ENCODE assay signal across 10 mouse cellular contexts in the genomic region with DNA sequence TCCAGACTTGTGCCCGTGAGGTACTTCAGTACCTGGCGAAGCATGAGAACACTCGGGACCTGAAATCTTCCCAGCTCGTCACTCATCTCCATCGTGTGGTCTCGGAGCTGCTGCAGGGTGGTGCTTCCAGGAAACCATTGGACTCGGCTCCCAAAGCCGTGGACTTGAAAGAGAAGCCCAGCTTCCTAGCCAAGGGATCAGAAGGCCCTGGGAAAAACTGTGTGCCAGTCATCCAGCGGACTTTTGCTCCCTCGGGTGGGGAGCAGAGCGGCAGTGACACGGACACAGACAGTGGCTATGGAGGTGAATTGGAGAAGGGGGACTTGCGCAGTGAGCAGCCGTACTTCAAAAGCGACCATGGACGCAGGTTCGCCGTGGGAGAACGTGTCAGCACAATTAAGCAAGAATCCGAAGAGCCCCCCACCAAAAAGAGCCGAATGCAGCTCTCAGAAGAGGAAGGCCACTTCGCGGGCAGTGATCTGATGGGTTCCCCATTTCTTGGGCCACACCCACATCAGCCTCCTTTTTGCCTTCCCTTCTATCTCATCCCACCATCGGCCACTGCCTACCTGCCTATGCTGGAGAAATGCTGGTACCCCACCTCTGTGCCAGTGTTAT. TPM values are rescaled to one million over a fixed set of nuclear protein-coding genes. Genes with fewer than 3 reads are reported as not detected.
DNase-seq lines count a peak whose midpoint lies in the region; ATAC-seq and TF ChIP-seq lines count a peak whose summit lies in the region.
"Had no signal": no experiment of that assay in that cellular context is flagged by ENCODE, and none has a peak within 500 bp of the region (broad histone marks: within the 10 kb centered on the region; RNA-seq: fewer than 3 reads in every experiment).

No protein-coding gene starts in this region.

- H3K4me1 ChIP-seq in heart, embryonic 16.5 days (ENCODE audit: control insufficient read depth, insufficient read depth, low read length), result peaks cover 39% of the 10 kb centered on the region
- H3K4me1 ChIP-seq in liver, adult 2 months (ENCODE audit: control insufficient read depth, insufficient read depth, low read length), result peaks cover 19% of the 10 kb centered on the region
- H3K4me1 ChIP-seq in heart, postnatal 0 days (ENCODE audit: control insufficient read depth, insufficient read depth), result peaks cover 42% of the 10 kb centered on the region
- H3K4me1 ChIP-seq in stomach, postnatal 0 days (replicated peaks; ENCODE audit: control insufficient read depth, insufficient read depth), result peaks cover 8% of the 10 kb centered on the region; the same call in 1 of the 2 replicates

- no peak overlapping the region for H3K27ac ChIP-seq in heart, embryonic 16.5 days (ENCODE audit: low read length)
- peak overlapping the region; percentile 22 for H3K27ac ChIP-seq in liver, adult 2 months (replicated peaks; ENCODE audit: insufficient read depth, low read depth, low read length)
- no peak overlapping the region for H3K27ac ChIP-seq in heart, postnatal 0 days (ENCODE audit: low read depth)
- no peak overlapping the region for H3K27ac ChIP-seq in stomach, postnatal 0 days (replicated peaks)
- H3K27ac ChIP-seq: liver, embryonic 13.5 days; midbrain, embryonic 13.5 days had no signal

- 0 out of 2 replicates have a peak overlapping the region, but pooled peaks have one; percentile 7 for H3K4me2 ChIP-seq in heart, embryonic 16.5 days (ENCODE audit: low read depth, low read length)
- H3K4me2 ChIP-seq in heart, postnatal 0 days (ENCODE audit: low read depth, low read length), result peak overlapping the region; percentile 26
- H3K4me2 ChIP-seq in stomach, postnatal 0 days (replicated peaks; ENCODE audit: low read depth), result peak overlapping the region; percentile 3
- H3K4me2 ChIP-seq: liver, embryonic 13.5 days; midbrain, embryonic 13.5 days had no signal

- no peak overlapping the region for H3K9ac ChIP-seq in heart, embryonic 16.5 days (ENCODE audit: low read length)
- H3K9ac ChIP-seq in liver, adult 2 months (ENCODE audit: low read depth, low read length), result peak overlapping the region; percentile 8
- H3K9ac ChIP-seq in heart, postnatal 0 days (replicated peaks; ENCODE audit: low read depth, low read length), result no peak overlapping the region
- H3K9ac ChIP-seq in stomach, postnatal 0 days (ENCODE audit: low read length), result 0 out of 2 replicates have a peak overlapping the region, but pooled peaks have one; percentile 23
- H3K9ac ChIP-seq: liver, embryonic 13.5 days; midbrain, embryonic 13.5 days had no signal

- 84% methylated on average over 24 of the region's 24 CpGs for WGBS in heart, embryonic 16.5 days
- WGBS in liver, adult 2 months, result 53% methylated on average over 24 of the region's 24 CpGs
- WGBS in heart, postnatal 0 days, result 81% methylated on average over 24 of the region's 24 CpGs
- 86% methylated on average over 24 of the region's 24 CpGs for WGBS in stomach, postnatal 0 days

- no peak for TF ChIP-seq EP300 in heart, postnatal 0 days (IDR thresholded peaks at IDR 0.05; ENCODE audit: low read depth)
- TF ChIP-seq EP300 in stomach, postnatal 0 days (optimal IDR thresholded peaks at IDR 0.05), result no peak

- no peaks in the 10 kb centered on the region; the same call in 1 of the 2 replicates for H3K79me2 ChIP-seq in liver, adult 2 months (ENCODE audit: control insufficient read depth, insufficient read depth, low read length)

- H3K9me3 ChIP-seq in heart, embryonic 16.5 days (replicated peaks; ENCODE audit: control insufficient read depth, low read length), result no peaks in the 10 kb centered on the region
- no peaks in the 10 kb centered on the region for H3K9me3 ChIP-seq in heart, postnatal 0 days (replicated peaks; ENCODE audit: control insufficient read depth, low read length)
- H3K9me3 ChIP-seq in stomach, postnatal 0 days (ENCODE audit: control insufficient read depth, low read length), result no peaks in the 10 kb centered on the region
- H3K9me3 ChIP-seq: liver, embryonic 13.5 days; midbrain, embryonic 13.5 days had no signal

- no peak overlapping the region for H3K4me3 ChIP-seq in heart, embryonic 16.5 days (ENCODE audit: low read length)
- H3K4me3 ChIP-seq in liver, adult 2 months (ENCODE audit: insufficient read depth, low read depth, low read length), result peak overlapping the region; percentile 11; the same call in 1 of the 2 replicates
- no peak overlapping the region for H3K4me3 ChIP-seq in heart, postnatal 0 days (ENCODE audit: low read depth, low read length)
- H3K4me3 ChIP-seq in stomach, postnatal 0 days (ENCODE audit: low read depth, low read length), result no peak overlapping the region
- H3K4me3 ChIP-seq: liver, embryonic 13.5 days; midbrain, embryonic 13.5 days had no signal

- no peak for DNase-seq in heart, postnatal 4 days
- DNase-seq in liver, adult 2 months (ENCODE audit: extremely low read depth, low read depth, low spot score), result peak; percentile 78
- DNase-seq in liver, result no peak
- DNase-seq in heart, postnatal 0 days (ENCODE audit: low spot score), result no peak
- DNase-seq in stomach, postnatal 0 days (ENCODE audit: low spot score), result no peak
- no peak for DNase-seq in T-cell, adult 2 months (ENCODE audit: low spot score)
- DNase-seq: cerebellum, adult 9-11 months; liver, embryonic 13.5 days had no signal

- no peak for TF ChIP-seq CTCF in liver, adult 2 months (IDR thresholded peaks at IDR 0.05; ENCODE audit: low read depth, low read length)
- no peak for TF ChIP-seq CTCF in heart, postnatal 0 days (IDR thresholded peaks at IDR 0.05; ENCODE audit: low read depth)
- no peak for TF ChIP-seq CTCF in stomach, postnatal 0 days (IDR thresholded peaks at IDR 0.05; ENCODE audit: low read depth)

- peaks cover 18% of the 10 kb centered on the region for H3K36me3 ChIP-seq in heart, embryonic 16.5 days (ENCODE audit: control insufficient read depth, insufficient read depth)
- H3K36me3 ChIP-seq in liver, adult 2 months (ENCODE audit: control insufficient read depth, insufficient read depth, low read length), result peaks cover 34% of the 10 kb centered on the region
- peaks cover 27% of the 10 kb centered on the region for H3K36me3 ChIP-seq in heart, postnatal 0 days (replicated peaks; ENCODE audit: control insufficient read depth, insufficient read depth, low read length)
- peaks cover 6% of the 10 kb centered on the region; the same call in 1 of the 2 replicates for H3K36me3 ChIP-seq in stomach, postnatal 0 days (ENCODE audit: control insufficient read depth, insufficient read depth, low read length)

- H3K27me3 ChIP-seq in heart, embryonic 16.5 days (ENCODE audit: control insufficient read depth, insufficient read depth, low read length), result no peaks in the 10 kb centered on the region
- H3K27me3 ChIP-seq in liver, adult 2 months (ENCODE audit: control insufficient read depth, insufficient read depth, low read length), result no peaks in the 10 kb centered on the region
- no peaks in the 10 kb centered on the region for H3K27me3 ChIP-seq in heart, postnatal 0 days (ENCODE audit: control insufficient read depth, insufficient read depth, low read length)
- no peaks in the 10 kb centered on the region for H3K27me3 ChIP-seq in stomach, postnatal 0 days (ENCODE audit: control insufficient read depth, insufficient read depth, low read length)

- ATAC-seq in heart, embryonic 16.5 days (replicated peaks; ENCODE audit: extremely low read depth, insufficient read depth, low FRiP score), result no peak
- ATAC-seq in heart, postnatal 0 days (ENCODE audit: insufficient read depth, low read depth), result no peak
- ATAC-seq in stomach, postnatal 0 days (ENCODE audit: low FRiP score, low TSS enrichment), result no peak
- ATAC-seq: midbrain, embryonic 13.5 days had no signal

- no peak for TF ChIP-seq POLR2A in liver, adult 2 months (IDR thresholded peaks at IDR 0.05; ENCODE audit: extremely low read depth, insufficient read depth, low read length)

RNA-seq across cellular contexts. Expression of a gene that starts 4.2 kb away (rescaled TPM):
- 24.4 and 28.5 TPM in 2 replicates for polyA plus RNA-seq in heart, embryonic 16.5 days (2015; fragmentation: Nextera tagmentation; extraction: Ambion mirVana)
- total RNA-seq in heart, postnatal 4 days (2021), result 10 to 100 TPM; 59.9 to 74.1 TPM
- total RNA-seq in liver, adult 2 months (2014; rRNA removed), result 33.0 and 35.0 TPM in 2 replicates
- polyA plus RNA-seq in liver, adult 2 months (2012; rRNA removed), result 16.4 and 17.4 TPM in 2 replicates
- 11.8 and 17.0 TPM in 2 replicates for total RNA-seq in heart, postnatal 0 days (2014; rRNA removed; ENCODE audit: low replicate concordance)
- 19.5 and 19.7 TPM in 2 replicates for polyA plus RNA-seq in heart, postnatal 0 days (2015; fragmentation: Nextera tagmentation; extraction: Ambion mirVana)
- polyA plus RNA-seq in stomach, postnatal 0 days (2015; fragmentation: Nextera tagmentation; extraction: Ambion mirVana), result 24.8 and 28.7 TPM in 2 replicates

Comparison
In these comparisons a context has a peak if more than half of its experiments do, and no peak if none do; other contexts are left out.
1. H3K9ac ChIP-seq: peak in liver, adult 2 months (single experiment) and stomach, postnatal 0 days (single experiment); none in heart, embryonic 16.5 days (single experiment) and heart, postnatal 0 days (single experiment).
2. Peak in every context shown above with its lines, with median percentiles within 50 percentile points of each other: H3K4me2 ChIP-seq.